7 mouse cellular contexts compared by ENCODE assay signal in the genomic region with DNA sequence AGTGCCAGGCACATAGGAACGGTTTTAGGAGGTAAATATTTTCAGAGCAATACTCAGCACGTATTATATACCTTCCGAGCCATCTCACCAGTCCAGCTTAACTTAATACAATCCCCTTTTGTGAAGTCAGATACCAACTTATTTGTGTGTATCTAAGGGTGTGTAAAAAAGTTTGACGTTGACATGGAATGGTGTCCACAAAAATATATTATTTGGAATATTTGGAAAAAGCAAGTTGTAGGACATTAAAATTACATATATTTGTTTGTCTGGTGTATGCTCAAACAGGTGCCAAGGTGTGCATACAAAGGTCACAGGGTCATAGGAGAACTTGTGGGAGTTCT. TPM values are rescaled to one million over a fixed set of nuclear protein-coding genes. Genes with fewer than 3 reads are reported as not detected.
DNase-seq lines count a peak whose midpoint lies in the region; ATAC-seq and TF ChIP-seq lines count a peak whose summit lies in the region.

No protein-coding gene starts in this region.

- H3K4me1 ChIP-seq in megakaryocyte, embryonic 14.5 days = peaks cover 17% of the 10 kb centered on the region
- H3K4me1 ChIP-seq in forebrain, embryonic 14.5 days (ENCODE audit: control insufficient read depth, insufficient read depth, low read length) = peaks cover 9% of the 10 kb centered on the region; the same call in 1 of the 2 replicates
- peaks cover 66% of the 10 kb centered on the region for H3K4me1 ChIP-seq in liver, embryonic 12.5 days
- no peaks in the 10 kb centered on the region; the same call in 1 of the 2 replicates for H3K4me1 ChIP-seq in stomach, postnatal 0 days (replicated peaks; ENCODE audit: control insufficient read depth, insufficient read depth)

- ATAC-seq in megakaryocyte, adult 5-6 weeks (ENCODE audit: poor library complexity, severe bottlenecking) = no peak
- ATAC-seq in forebrain, embryonic 14.5 days = no peak
- no peak for ATAC-seq in liver, embryonic 12.5 days
- no peak for ATAC-seq in stomach, postnatal 0 days (ENCODE audit: low FRiP score, low TSS enrichment)

- peak overlapping the region; percentile 93 for H3K4me3 ChIP-seq in megakaryocyte, embryonic 14.5 days (replicated peaks)
- peak overlapping the region; percentile 56 for H3K4me3 ChIP-seq in forebrain, embryonic 14.5 days (ENCODE audit: low read depth, low read length)
- H3K4me3 ChIP-seq in liver, embryonic 12.5 days = peak overlapping the region; percentile 77
- peak overlapping the region; percentile 53 for H3K4me3 ChIP-seq in stomach, postnatal 0 days (ENCODE audit: low read depth, low read length)

- no peak for DNase-seq in forebrain, embryonic 14.5 days (ENCODE audit: low spot score)
- DNase-seq in stomach, postnatal 0 days (ENCODE audit: low spot score) = no peak
- no peak for DNase-seq in urinary bladder, postnatal 10 days (ENCODE audit: low spot score)
- no peak for DNase-seq in layer of hippocampus, adult 9-11 months

- H3K9me3 ChIP-seq in megakaryocyte, embryonic 14.5 days = peaks cover 6% of the 10 kb centered on the region; the same call in 1 of the 2 replicates
- H3K9me3 ChIP-seq in forebrain, embryonic 14.5 days (replicated peaks; ENCODE audit: control insufficient read depth, low read length) = no peaks in the 10 kb centered on the region
- no peaks in the 10 kb centered on the region for H3K9me3 ChIP-seq in liver, embryonic 12.5 days (replicated peaks)
- H3K9me3 ChIP-seq in stomach, postnatal 0 days (ENCODE audit: control insufficient read depth, low read length) = no peaks in the 10 kb centered on the region

- WGBS in forebrain, embryonic 14.5 days = 46% methylated on average over 4 of the region's 4 CpGs
- 32% methylated on average over 4 of the region's 4 CpGs for WGBS in liver, embryonic 12.5 days (ENCODE audit: insufficient replicate concordance)
- 32% methylated on average over 4 of the region's 4 CpGs for WGBS in stomach, postnatal 0 days

- no peak for TF ChIP-seq CTCF in stomach, postnatal 0 days (IDR thresholded peaks at IDR 0.05; ENCODE audit: low read depth)

- H3K4me2 ChIP-seq in forebrain, embryonic 14.5 days (ENCODE audit: low read length) = peak overlapping the region; percentile 82
- H3K4me2 ChIP-seq in liver, embryonic 12.5 days = peak overlapping the region; percentile 78
- peak overlapping the region; percentile 79 for H3K4me2 ChIP-seq in stomach, postnatal 0 days (replicated peaks; ENCODE audit: low read depth)

- peak overlapping the region; percentile 64 for H3K9ac ChIP-seq in forebrain, embryonic 14.5 days (ENCODE audit: low read length)
- H3K9ac ChIP-seq in liver, embryonic 12.5 days = peak overlapping the region; percentile 75
- no peak overlapping the region for H3K9ac ChIP-seq in stomach, postnatal 0 days (ENCODE audit: low read length)

- H3K27me3 ChIP-seq in megakaryocyte, embryonic 14.5 days (replicated peaks) = peaks cover 4% of the 10 kb centered on the region
- no peaks in the 10 kb centered on the region for H3K27me3 ChIP-seq in forebrain, embryonic 14.5 days (replicated peaks; ENCODE audit: control insufficient read depth, insufficient read depth, low read length)
- H3K27me3 ChIP-seq in liver, embryonic 12.5 days (replicated peaks) = peaks cover 14% of the 10 kb centered on the region
- no peaks in the 10 kb centered on the region for H3K27me3 ChIP-seq in stomach, postnatal 0 days (ENCODE audit: control insufficient read depth, insufficient read depth, low read length)

- H3K27ac ChIP-seq in forebrain, embryonic 14.5 days (ENCODE audit: low read depth, low read length) = no peak overlapping the region
- peak overlapping the region; percentile 78 for H3K27ac ChIP-seq in liver, embryonic 12.5 days
- H3K27ac ChIP-seq in stomach, postnatal 0 days (replicated peaks) = no peak overlapping the region

- no peak for TF ChIP-seq EP300 in stomach, postnatal 0 days (optimal IDR thresholded peaks at IDR 0.05)

- H3K36me3 ChIP-seq in megakaryocyte, embryonic 14.5 days (replicated peaks; ENCODE audit: low read length) = no peaks in the 10 kb centered on the region
- H3K36me3 ChIP-seq in forebrain, embryonic 14.5 days (ENCODE audit: control insufficient read depth, insufficient read depth, low read length) = no peaks in the 10 kb centered on the region
- no peaks in the 10 kb centered on the region for H3K36me3 ChIP-seq in liver, embryonic 12.5 days
- H3K36me3 ChIP-seq in stomach, postnatal 0 days (ENCODE audit: control insufficient read depth, insufficient read depth, low read length) = no peaks in the 10 kb centered on the region

RNA-seq across cellular contexts. Expression of a gene that starts 0.8 kb away (rescaled TPM):
- 3.5 TPM in 1 of 2 replicates, not detected in the other for polyA plus RNA-seq in megakaryocyte, embryonic 14.5 days (2012; ENCODE audit: insufficient read depth, low replicate concordance)
- 18.1 and 23.0 TPM in 2 replicates for total RNA-seq in megakaryocyte, adult 5-6 weeks (2015)
- total RNA-seq in megakaryocyte, adult 5-6 weeks (2017) = 12.0 and 14.0 TPM in 2 replicates
- polyA plus RNA-seq in forebrain, embryonic 14.5 days (2014; fragmentation: Nextera tagmentation; extraction: Ambion mirVana) = 39.9 and 43.3 TPM in 2 replicates
- polyA plus RNA-seq in liver, embryonic 12.5 days (2016; fragmentation: Nextera tagmentation; extraction: Ambion mirVana) = 27.1 and 30.2 TPM in 2 replicates
- 16.2 and 17.0 TPM in 2 replicates for polyA plus RNA-seq in stomach, postnatal 0 days (2015; fragmentation: Nextera tagmentation; extraction: Ambion mirVana)
